Mouse (Mus musculus) embryonic fibroblast, embryonic 13.5 days (primary cell): ENCODE measurements around the gene Plxnb3.

ENCODE experiments used
- CTCF ChIP-seq: IDR thresholded peaks from 2 replicates; pipeline ENCODE4 v1.5.1; 2011; ENCODE audit warnings: mild to moderate bottlenecking, control low read depth, low read length, moderate library complexity, borderline replicate concordance; ENCODE audit not compliant: insufficient read depth
- POLR2A ChIP-seq: IDR thresholded peaks from 2 replicates; pipeline ENCODE4 v1.6.1; 2011; ENCODE audit warnings: low read depth, mild to moderate bottlenecking, control low read depth, low read length, moderate library complexity

DNA sequence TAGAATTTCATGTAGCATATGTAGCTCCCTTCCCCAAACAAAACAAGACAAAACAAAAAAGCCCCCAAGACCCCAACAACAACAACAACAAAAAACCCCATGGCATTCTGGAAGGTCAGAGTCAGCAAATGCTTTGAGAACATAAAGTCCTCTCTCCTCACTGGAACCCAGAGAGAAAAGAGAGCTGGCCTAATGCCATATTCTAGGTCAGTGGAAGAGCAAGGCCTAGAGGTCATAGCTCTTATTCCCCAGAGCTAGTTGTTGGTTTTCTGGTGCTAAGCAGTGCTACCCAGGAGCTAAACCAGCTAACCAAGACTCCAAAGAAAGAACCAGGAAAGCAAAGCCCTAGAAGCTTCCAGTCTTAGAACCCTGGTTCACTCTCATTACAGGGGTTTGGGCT lies 28.8 kb downstream of the Plxnb3 start:
- TF ChIP-seq POLR2A (no peak), CTCF (no peak)
